Mouse (Mus musculus) embryonic stem cell, embryonic (primary cell): Measurements from ENCODE around the gene Gm16442.
"Not testable (repeated sequence)": the region's sequence is repeated elsewhere in the genome, so short reads cannot be mapped to it uniquely, and the experiment has no call there.

Experiments used
- CTCF ChIA-PET, 4 experiments: fragments of 300-600 bp in 2 of 4; fragments of 350-600 bp in 2 of 4; sonication (Branson Sonifier 250); formaldehyde crosslinking; loops; one replicate each; lab custom pipeline; 2022; ENCODE audit warnings: inconsistent platforms in 2 of 4; lab: Charles Lee
- POLR2A ChIA-PET, 4 experiments: fragments of 300-600 bp in 2 of 4; fragments of 350-600 bp in 2 of 4; sonication (Branson Sonifier 250); formaldehyde crosslinking; loops; one replicate each; lab custom pipeline; 2022; ENCODE audit warnings: antibody characterized with exemption in 4 of 4, inconsistent platforms in 1 of 4; lab: Charles Lee

Gm16442 gene

GRCm38 (mm10) chr7:20122479-20122878 lies at the start of gene Gm16442:
Gene Gm16442, minus strand, starts transcription at chr7:20122579.
- CTCF ChIA-PET: not testable (repeated sequence)

GRCm38 (mm10) chr7:20168277-20168676 lies 45.9 kb upstream of the Gm16442 start, which contains the start of gene Vmn1r94:
Gene Vmn1r94, minus strand, starts transcription at chr7:20168377.
- CTCF ChIA-PET, POLR2A ChIA-PET: not testable (repeated sequence)

More at GRCm38 (mm10) chr7:20122479-20122878, at the start of gene Gm16442:
- POLR2A ChIA-PET: not testable (repeated sequence)

DNA sequence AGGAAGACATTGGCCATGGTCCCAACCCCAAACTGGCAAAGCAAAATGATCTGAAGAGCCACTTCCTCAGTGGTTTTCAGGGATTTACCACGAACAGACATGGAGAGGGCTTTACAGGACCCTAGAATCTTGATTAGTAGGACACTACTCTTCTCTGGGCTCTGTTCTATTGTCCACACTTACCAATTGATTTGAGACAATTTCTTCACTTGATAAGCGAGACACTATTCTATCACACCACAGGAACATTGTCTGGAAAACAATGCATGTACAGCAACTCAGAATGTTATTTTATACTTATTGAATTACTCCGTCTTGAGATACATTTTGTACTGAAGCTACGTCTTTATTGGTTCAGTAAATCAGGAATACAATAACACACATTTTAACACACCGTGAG lies 16.6 kb upstream of the Gm16442 start, which contains the start of gene Vmn1r93:
TSS of gene Vmn1r93 (minus strand) at position 101 of the 400 bp plus-strand sequence.
- CTCF ChIA-PET, POLR2A ChIA-PET: not testable (repeated sequence)

- POLR2A ChIA-PET: not testable (repeated sequence)
These were observed 23.0 kb downstream of the Gm16442 start, which contains the start of gene Vmn1r91 for GRCm38 (mm10) chr7:20099380-20099779. Gene Vmn1r91, plus strand, starts transcription at chr7:20099680.

DNA sequence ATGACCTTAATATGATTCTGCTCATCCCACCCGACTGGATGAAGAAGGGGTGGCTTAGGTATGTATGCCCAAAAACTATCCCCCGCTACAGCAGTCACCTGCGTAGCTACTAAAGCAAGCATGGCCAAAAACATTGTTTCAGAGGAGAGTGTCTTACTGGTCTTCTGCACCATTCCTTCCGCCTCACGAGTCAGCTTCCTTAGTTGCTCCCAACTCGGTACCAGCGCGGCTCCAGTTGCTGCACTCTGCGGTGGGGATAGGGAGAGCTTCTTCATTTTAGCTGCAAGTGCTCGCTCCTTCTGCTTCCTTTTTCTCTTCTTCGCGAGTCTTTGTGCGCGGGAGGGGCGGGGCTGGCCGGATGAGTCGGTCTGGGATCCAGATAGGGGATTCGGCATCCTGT lies 44.3 kb downstream of the Gm16442 start:
- POLR2A ChIA-PET, CTCF ChIA-PET: not testable (repeated sequence)

More at GRCm38 (mm10) chr7:20099380-20099779, 23.0 kb downstream of the Gm16442 start, which contains the start of gene Vmn1r91:
- CTCF ChIA-PET: not testable (repeated sequence)
